Mouse (Mus musculus) T-cell, adult 2 months (primary cell): ENCODE results near the gene Defb21.

ENCODE experiments used
- DNase-seq: peaks from one replicate; pipeline ENCODE4 v3.0.0; 2022; ENCODE audit warnings: low spot score

The Defb21 gene

DNA sequence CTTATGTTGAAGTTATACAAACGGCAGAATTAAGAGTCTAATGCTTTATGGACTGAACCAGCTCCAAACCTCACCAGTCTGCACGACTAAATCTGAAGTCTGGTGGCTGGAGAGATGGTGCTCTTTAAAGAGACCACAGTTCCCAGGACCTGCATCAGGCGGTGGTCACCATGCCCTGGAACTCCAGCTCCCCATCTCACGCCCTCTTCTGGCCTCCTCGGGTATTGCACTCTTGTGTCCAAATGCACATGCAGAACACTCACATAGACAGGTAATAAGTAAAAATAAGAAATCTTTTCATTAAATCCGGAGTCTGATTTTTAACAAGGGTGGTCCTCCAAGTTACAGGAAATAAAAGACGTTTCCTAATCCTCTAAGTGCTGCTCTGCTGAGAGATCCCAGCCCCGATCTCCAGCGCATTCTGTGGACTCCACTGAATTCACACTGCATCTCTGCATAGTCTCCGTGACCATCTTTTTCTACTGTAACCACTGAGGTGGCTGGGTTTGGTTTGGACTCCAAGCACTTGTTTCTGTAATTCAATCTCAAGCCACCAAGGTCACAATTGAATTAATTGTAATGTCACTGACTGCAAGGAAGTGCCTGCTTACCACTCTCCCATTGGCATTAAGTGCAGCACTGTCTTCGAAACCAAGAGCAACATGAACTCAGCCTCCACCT is at the start of gene Defb21:
Gene Defb21 (plus strand): TSS at position 631 of the 681 bp plus-strand sequence.
- no peak for DNase-seq

GRCm38 (mm10) chr2:152539944-152540710 is 32.4 kb upstream of the Defb21 start, which contains the start of gene Defb29:
Gene Defb29 (minus strand): TSS chr2:152540098.
- DNase-seq: no peak

GRCm38 (mm10) chr2:152541979-152542378 is 30.6 kb upstream of the Defb21 start:
- DNase-seq: no peak

DNA sequence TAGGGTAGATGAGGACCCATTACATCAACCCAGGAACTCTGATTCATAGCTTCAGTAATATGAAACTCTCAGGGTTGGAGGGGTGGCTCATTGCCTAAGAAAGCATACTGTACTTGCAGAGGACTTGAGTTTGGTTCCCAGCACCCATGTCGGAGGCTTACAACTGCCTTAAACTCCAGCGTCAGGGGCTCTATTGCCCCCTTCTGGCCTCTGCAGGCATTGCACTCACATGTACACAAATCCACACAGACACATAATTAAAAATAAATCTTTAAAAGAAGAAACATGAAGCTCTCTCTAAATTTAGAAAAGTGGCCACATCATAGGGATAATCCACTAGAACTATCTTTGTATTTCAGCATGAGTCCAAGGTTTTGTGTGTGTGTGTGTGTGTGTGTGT is 29.6 kb upstream of the Defb21 start:
- DNase-seq: no peak

DNA sequence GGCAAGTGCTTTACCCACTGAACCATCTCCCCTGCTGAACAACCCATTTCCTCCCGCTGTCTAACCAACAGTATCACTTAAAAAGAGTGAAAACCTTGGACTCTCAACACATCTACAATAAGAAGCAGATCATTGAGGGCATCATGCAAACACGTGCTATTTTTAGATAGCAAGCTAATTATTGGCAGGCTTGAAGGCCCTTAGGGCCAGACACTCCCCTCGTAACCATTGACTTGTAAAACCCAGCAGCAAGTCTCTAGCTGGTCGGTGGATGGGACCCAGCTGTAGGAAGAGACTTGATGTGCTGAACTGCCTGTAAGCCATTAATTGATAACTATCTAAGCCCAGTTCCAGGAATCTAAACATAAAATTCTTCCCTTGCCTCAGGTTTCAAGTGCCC is 29.1 kb upstream of the Defb21 start:
- DNase-seq: no peak

DNA sequence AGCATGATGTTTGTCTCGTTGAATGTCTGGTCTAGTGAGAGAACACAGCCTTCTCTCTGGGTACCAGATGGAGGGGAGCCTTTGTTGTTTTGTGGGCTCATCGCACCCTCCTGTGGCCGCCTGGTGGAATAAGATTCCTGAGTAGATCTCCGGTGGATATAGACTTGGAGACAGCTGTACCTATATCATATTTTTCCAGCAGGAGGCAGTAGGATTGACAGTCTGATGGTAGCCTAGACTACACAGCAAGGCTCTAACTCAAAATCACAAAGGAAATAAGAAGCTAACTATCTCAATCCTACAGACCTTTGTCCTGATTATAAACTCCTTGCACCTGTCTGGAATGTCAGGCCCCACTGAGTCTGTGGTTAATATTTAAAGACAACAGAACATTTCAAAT is 27.9 kb upstream of the Defb21 start:
- no peak for DNase-seq

DNA sequence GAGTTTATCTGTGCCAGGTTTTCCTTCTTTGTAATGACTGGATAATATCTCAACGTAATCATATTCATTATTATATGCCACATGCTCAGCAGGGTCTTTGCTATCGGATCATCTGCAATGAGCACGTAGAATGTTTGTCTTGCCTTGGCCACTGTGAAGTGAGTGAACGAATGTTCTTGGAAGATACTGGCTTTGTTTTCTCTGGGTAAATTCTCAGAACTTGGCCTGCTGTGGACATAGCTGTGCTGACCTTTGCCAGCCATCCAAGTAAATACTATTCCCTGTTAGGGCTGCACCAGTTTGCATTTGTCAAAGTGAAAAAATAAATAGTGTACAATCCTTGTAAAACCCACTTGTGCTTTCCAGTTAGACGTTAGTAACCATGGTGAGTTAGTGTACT is 24.4 kb upstream of the Defb21 start:
- no peak for DNase-seq

DNA sequence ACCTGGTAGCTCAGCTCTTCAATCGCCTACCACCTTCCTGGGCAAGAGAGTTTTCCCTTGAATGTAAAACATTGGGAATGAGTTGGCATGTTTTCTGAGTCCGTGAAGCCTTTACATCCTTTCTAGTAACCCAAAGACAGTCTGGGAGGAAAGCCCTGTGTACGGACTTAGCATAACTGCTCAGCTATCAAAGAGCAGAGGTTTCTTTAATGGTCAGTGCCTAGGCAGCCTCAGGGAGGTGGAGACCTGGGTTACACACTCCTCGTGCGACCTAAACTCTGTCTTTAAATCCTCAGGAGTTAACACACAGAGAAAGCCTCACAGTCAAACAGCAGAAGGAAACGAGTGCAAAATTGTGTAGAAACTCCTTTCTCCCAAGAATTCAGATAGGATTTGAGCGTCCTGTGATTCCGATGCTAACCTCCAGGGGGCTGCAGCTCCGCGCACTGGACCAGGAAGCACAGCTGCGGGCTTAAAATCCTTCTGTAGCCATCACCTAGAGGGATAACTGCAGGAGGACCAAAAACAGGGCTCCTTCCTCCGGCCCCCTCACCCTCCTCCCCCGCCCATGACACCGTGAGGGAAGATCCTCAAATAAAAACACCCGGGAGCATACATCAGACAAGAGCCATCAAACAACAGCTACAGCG is 18.6 kb upstream of the Defb21 start:
- no peak for DNase-seq

GRCm38 (mm10) chr2:152556655-152557054 is 15.9 kb upstream of the Defb21 start:
- DNase-seq: no peak

- no peak for DNase-seq
Observed at GRCm38 (mm10) chr2:152569038-152569437, 3.5 kb upstream of the Defb21 start, which contains the start of gene Gm17416. Gene Gm17416 (plus strand): TSS chr2:152569338.

DNA sequence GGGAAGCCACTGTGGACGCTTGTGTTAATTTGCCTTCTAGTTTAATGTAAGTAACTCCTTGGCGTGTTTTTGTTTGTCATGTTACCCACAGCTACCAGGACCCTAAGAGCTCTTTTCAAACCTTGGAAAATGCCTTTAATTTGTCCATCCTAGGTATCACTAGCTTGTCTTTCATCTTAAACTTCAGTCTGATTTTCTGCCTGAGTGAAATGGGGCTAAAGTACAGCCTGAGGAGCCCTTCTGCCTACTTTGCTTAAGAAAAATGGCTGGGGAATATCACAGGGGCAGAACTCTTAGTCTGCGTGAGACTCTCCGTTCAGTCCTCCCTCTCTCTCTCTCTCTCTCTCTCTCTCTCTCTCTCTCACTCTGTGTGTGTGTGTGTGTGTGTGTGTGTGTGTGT is 2.7 kb upstream of the Defb21 start:
- no peak for DNase-seq

DNA sequence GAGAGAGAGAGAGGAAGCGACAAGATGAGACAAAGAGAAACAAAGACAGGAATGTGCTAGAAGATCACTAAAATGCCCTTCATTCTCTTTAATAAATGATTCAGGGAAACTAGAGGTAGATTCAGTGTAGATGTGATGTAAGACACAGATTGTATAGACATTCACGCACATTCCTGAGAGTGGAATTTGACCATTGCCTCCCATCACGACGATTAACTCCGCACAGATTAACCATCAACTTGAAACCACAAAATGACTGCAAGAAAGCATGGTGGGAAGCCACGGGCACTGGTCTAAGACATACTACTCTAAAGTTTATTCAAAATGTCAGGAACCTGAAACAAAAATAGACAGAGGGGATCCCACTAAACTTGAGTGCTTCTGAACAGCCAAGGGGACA is 2.2 kb upstream of the Defb21 start:
- DNase-seq: no peak

DNA sequence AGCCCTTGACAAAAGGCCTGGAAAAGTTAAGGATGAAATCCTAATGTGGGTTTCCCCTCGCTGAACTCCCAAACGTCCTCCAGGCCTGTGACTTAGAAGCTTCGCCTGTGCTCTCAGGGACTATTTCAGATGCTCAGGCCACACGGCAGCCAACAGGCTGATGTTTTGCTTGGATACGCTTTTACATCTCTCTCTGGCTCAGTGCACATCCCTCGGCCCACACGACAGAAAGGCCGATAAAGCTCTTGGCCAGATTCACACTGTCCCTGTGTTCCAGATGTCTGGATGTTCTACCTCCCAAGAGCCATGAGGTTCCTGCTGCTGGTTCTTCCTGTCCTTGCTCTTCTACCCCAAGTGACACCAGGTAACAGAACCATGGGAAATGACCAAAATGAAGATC is 940 bp downstream of the Defb21 start:
- DNase-seq: no peak

DNA sequence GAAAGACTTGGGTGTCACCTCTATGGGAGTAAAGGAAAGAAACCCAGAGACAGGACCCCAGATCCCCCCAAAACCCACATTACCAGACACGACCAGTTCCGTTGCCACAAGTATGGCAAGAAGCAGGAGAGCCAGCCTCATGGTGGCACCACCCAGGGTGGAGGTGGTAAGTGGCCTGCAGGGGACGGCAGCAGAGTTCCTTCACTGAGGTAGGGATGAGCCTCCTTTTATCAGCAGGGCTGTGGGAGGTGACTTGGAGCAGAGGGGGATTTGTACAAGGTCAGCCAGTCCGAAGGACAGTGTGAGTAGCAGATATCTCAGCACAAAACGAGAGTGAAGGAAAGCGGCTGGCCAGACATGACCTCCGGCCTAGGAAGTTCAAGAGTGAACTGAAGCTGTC is 7.6 kb downstream of the Defb21 start, which contains the start of gene Defb19:
Gene Defb19 (minus strand): TSS at position 206 of the 400 bp plus-strand sequence.
- no peak for DNase-seq

DNA sequence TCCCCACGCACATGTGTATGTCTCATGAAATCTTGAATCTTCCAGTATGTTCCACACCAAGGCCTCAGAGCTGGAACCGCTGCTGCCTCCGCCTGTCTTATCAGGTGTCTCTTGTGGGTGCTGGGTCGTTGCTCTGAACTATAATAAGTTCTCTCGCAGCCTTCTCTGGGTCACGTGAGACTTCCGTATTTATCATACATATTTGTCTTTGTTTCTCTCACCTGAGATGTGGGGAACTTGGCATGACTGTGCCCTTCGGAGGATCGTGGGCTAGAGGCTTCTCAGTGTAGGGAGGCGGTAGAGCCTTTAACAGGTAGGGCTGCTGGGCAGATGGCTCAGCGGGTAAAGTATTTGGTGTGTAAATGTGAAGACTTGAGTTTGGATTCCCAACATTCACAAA is 8.1 kb downstream of the Defb21 start:
- DNase-seq: no peak

DNA sequence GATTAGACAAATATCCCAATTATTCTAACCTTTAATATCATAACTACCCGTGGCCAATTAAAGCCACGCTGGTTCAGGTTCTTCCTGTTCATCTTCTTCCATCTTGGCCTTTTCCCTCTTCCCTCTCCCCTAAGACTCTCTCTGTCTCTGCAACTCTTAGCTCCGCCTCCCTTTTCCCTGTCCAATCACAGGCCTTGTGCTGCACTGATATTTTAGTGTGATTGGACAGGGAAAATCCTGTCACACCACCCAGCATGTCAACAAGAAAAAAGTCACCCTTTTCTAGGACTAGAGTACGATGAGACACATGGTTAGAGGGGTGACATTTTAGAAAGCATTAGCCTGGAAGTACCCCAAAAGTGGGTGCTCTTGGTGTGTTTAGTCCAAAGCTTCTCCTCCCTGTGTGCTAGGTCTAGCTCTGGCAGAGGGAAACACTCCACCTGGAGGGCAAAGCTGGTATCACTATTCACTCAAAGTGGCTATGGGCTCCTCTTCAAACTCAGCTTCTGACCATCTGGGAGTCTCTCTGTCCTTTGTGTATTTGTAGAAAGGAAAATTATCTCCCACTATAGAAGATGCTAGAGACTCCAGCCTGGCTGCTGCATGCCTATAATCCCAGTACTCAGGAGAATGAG is 14.5 kb downstream of the Defb21 start:
- no peak for DNase-seq

DNA sequence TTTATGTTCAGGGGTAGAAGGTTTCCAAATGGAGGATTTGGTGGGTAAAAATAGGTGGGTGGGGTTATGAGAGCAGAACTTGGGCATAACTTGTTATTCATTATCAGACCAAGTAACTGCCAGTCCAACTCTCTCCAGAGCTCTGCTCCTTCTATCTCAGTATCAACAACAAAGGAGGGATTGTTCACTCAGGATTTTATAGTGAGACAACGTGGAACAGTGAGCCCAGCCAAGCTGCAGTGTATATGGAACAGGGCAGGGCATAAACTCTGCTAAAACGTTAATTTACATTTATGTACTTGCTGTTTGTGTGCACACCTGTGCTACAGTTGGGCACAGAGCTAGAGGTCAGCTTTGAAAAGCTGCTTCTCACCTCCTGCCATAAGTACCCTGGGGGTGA is 15.9 kb downstream of the Defb21 start:
- DNase-seq: no peak

- DNase-seq: no peak
Observed at GRCm38 (mm10) chr2:152589021-152589420, 16.5 kb downstream of the Defb21 start.

- DNase-seq: no peak
Observed at GRCm38 (mm10) chr2:152599299-152599698, 26.8 kb downstream of the Defb21 start, which contains the start of gene Defb45. Gene Defb45 (minus strand): TSS chr2:152599399.

- no peak for DNase-seq
Observed at GRCm38 (mm10) chr2:152600076-152600475, 27.5 kb downstream of the Defb21 start.

- no peak for DNase-seq
Observed at GRCm38 (mm10) chr2:152601275-152601960, 28.9 kb downstream of the Defb21 start.

GRCm38 (mm10) chr2:152604057-152604456 is 31.5 kb downstream of the Defb21 start, which contains the start of gene Defb36:
Gene Defb36 (plus strand): TSS chr2:152604327.
- no peak for DNase-seq
